Mouse (Mus musculus) small intestine, adult 2 months (tissue): ENCODE data around the gene Clcn7.

Experiments
- CTCF ChIP-seq: fragments of 200-500 bp; IDR thresholded peaks from 2 replicates; pipeline ENCODE4 v1.5.1; 2012; ENCODE audit warnings: low read depth, mild to moderate bottlenecking, control low read depth, inconsistent platforms, low read length, moderate library complexity, mixed read lengths; ENCODE audit not compliant: insufficient replicate concordance, insufficient read length; ENCODE audit errors: extremely low read depth
- POLR2A ChIP-seq: fragments of 200-500 bp; IDR thresholded peaks from 2 replicates; pipeline ENCODE4 v1.6.1; 2012; ENCODE audit warnings: low read depth, mild to moderate bottlenecking, control low read depth, inconsistent platforms, low read length, moderate library complexity

- TF ChIP-seq POLR2A (no peak), CTCF (no peak)
Measured at GRCm38 (mm10) chr17:25127681-25128080, 5.5 kb upstream of the Clcn7 start.
